Comparison of ENCODE assay signal across 8 mouse cellular contexts in genomic region chr17:12290735-12291134, GRCm38 (mm10). TPM values are rescaled to one million over a fixed set of nuclear protein-coding genes. Genes with fewer than 3 reads are reported as not detected.
DNase-seq lines count a peak whose midpoint lies in the region; ATAC-seq and TF ChIP-seq lines count a peak whose summit lies in the region.

No protein-coding gene starts in this region.

- DNase-seq in kidney, adult 2 months, result peak; percentile 41
- no peak for DNase-seq in kidney, postnatal 10 days
- DNase-seq in adrenal gland, postnatal 14 days, result peak; percentile 65
- peak; percentile 43 for DNase-seq in forelimb bud, embryonic 11.5 days (ENCODE audit: low read depth, low spot score)
- DNase-seq in lung, postnatal 0 days (ENCODE audit: low spot score), result peak; percentile 97
- DNase-seq in right cerebral cortex, postnatal 36 days (ENCODE audit: low spot score in 2 of 2), result peak; percentile 59 to 60
- DNase-seq in B cell, adult 2 months, result no peak

- WGBS in kidney, adult 2 months, result 42% methylated on average over 10 of the region's 10 CpGs
- 22% methylated on average over 10 of the region's 10 CpGs for WGBS in lung, postnatal 0 days

- ATAC-seq in lung, postnatal 0 days, result peak; percentile 97
- no peak for ATAC-seq in cerebellum, adult (ENCODE audit: insufficient number of reproducible peaks, low FRiP score, low TSS enrichment)

- no peaks in the 10 kb centered on the region for H3K27me3 ChIP-seq in kidney, adult 2 months (replicated peaks; ENCODE audit: control insufficient read depth, insufficient read depth, low read length)
- no peaks in the 10 kb centered on the region for H3K27me3 ChIP-seq in lung, postnatal 0 days (replicated peaks; ENCODE audit: insufficient read depth, low read length)

- H3K9ac ChIP-seq in lung, postnatal 0 days (replicated peaks; ENCODE audit: low read depth), result no peak overlapping the region

- no peaks in the 10 kb centered on the region for H3K36me3 ChIP-seq in kidney, adult 2 months (ENCODE audit: control insufficient read depth, insufficient read depth, low read length)
- no peaks in the 10 kb centered on the region for H3K36me3 ChIP-seq in lung, postnatal 0 days (ENCODE audit: insufficient read depth, low read length)

- H3K4me1 ChIP-seq in kidney, adult 2 months (ENCODE audit: control insufficient read depth, insufficient read depth, low read length), result peaks cover 27% of the 10 kb centered on the region
- H3K4me1 ChIP-seq in lung, postnatal 0 days (ENCODE audit: insufficient read depth, low read depth, low read length), result no peaks in the 10 kb centered on the region

- no peak overlapping the region for H3K4me3 ChIP-seq in kidney, adult 2 months (ENCODE audit: insufficient read depth, low read depth, low read length)
- no peak overlapping the region for H3K4me3 ChIP-seq in lung, postnatal 0 days (ENCODE audit: low read depth, low read length)

- no peaks in the 10 kb centered on the region for H3K9me3 ChIP-seq in lung, postnatal 0 days (ENCODE audit: low read length)

- no peak for TF ChIP-seq CTCF in kidney, adult 2 months (conservative IDR thresholded peaks at IDR 0.05; ENCODE audit: insufficient read depth, insufficient read length, low read depth, low read length)
- no peak for TF ChIP-seq CTCF in lung, postnatal 0 days (IDR thresholded peaks at IDR 0.05)

- H3K27ac ChIP-seq in kidney, adult 2 months (ENCODE audit: insufficient read depth, low read depth, low read length), result no peak overlapping the region
- H3K27ac ChIP-seq in lung, postnatal 0 days (ENCODE audit: low read length), result 0 out of 2 replicates have a peak overlapping the region, but pooled peaks have one; percentile 27

- no peak for TF ChIP-seq POLR2A in kidney, adult 2 months (IDR thresholded peaks at IDR 0.05; ENCODE audit: low read depth, low read length)

- peak; percentile 76 for TF ChIP-seq EP300 in lung, postnatal 0 days (IDR thresholded peaks at IDR 0.05)

- H3K4me2 ChIP-seq in lung, postnatal 0 days (replicated peaks; ENCODE audit: low read depth, low read length), result no peak overlapping the region

RNA-seq across cellular contexts. Expression of gene Map3k4, which starts 27.9 kb away (rescaled TPM):
- 17.6 and 26.2 TPM in 2 replicates for polyA plus RNA-seq in kidney, adult 2 months (2012; rRNA removed)
- 22.5 and 24.2 TPM in 2 replicates for total RNA-seq in adrenal gland, postnatal 14 days (2021)
- polyA plus RNA-seq in lung, postnatal 0 days (2015; fragmentation: Nextera tagmentation; extraction: Ambion mirVana), result 32.5 and 35.4 TPM in 2 replicates

Comparison
In these comparisons a context has a peak if more than half of its experiments do, and no peak if none do; other contexts are left out.
1. DNase-seq: peak in kidney, adult 2 months (single experiment), adrenal gland, postnatal 14 days (single experiment), forelimb bud, embryonic 11.5 days (single experiment), lung, postnatal 0 days (single experiment) and right cerebral cortex, postnatal 36 days (2 of 2); none in kidney, postnatal 10 days (single experiment) and B cell, adult 2 months (0 of 2).